8 mouse cellular contexts compared by ENCODE assay signal in the genomic region with DNA sequence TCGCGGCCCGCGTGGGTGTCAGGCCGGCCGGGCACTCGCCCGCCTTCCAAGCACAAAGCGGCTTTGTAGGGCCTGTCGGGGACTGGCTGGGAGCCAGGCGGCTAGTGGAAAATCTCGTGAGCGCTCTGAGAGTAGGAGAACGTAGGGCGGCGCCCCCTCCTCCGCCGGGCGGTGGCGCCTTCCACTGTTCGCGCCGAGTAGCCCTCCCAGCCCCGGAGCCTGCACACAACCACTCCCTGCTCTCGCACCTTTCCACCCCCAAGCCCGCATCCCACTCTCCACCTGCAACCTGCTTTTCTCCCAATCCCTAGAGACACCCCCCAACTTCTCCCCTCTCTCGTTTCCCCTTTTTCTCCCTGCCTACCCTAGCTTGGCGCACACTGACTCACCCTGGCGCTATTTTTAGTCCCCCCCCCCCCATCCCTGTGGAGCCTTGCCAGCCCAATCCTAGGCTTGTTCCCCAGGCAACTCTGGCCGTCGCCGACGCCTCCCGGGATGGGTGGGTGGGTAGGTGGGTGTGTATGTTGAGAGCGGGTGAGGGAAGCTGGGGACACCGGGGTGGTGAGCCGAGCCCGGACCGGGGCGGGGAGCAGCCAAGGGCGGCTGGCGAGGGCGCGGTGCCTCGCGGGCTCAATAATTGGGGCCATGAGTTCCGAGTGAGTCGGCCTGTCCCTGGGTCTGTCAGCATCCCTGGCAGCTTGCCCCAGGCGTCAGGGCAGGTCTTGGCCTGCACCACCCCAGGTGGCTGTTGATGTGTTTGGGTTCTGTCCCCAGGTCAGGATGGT. TPM values are rescaled to one million over a fixed set of nuclear protein-coding genes. Genes with fewer than 3 reads are reported as not detected.
DNase-seq lines count a peak whose midpoint lies in the region; ATAC-seq and TF ChIP-seq lines count a peak whose summit lies in the region.

No protein-coding gene starts in this region.

- H3K9me3 ChIP-seq in hindbrain, postnatal 0 days (ENCODE audit: low read length) = no peaks in the 10 kb centered on the region

- H3K36me3 ChIP-seq in hindbrain, postnatal 0 days (ENCODE audit: insufficient read depth, low read length) = no peaks in the 10 kb centered on the region

- peak overlapping the region; percentile 88 for H3K4me3 ChIP-seq in gastrocnemius, adult 2 months
- H3K4me3 ChIP-seq in hindbrain, postnatal 0 days (ENCODE audit: low read length) = peak overlapping the region; percentile 54

- H3K9ac ChIP-seq in hindbrain, postnatal 0 days (replicated peaks; ENCODE audit: low read length) = peak overlapping the region; percentile 75

- peaks cover 32% of the 10 kb centered on the region for H3K4me1 ChIP-seq in hindbrain, postnatal 0 days (ENCODE audit: insufficient read depth, low read length)

- no peaks in the 10 kb centered on the region for H3K27me3 ChIP-seq in hindbrain, postnatal 0 days (ENCODE audit: insufficient read depth, low read length)

- ATAC-seq in common myeloid progenitor, adult 5-6 weeks (replicated peaks; ENCODE audit: low read depth, poor library complexity, severe bottlenecking) = peak; percentile 7; the same call in 1 of the 2 replicates
- ATAC-seq in hindbrain, postnatal 0 days = peak; percentile 73
- peak; percentile 8; the same call in 1 of the 2 replicates for ATAC-seq in megakaryocyte, adult 5-6 weeks (ENCODE audit: poor library complexity, severe bottlenecking)

- DNase-seq in T-cell, adult 2 months (ENCODE audit: low spot score) = peak; percentile 80
- DNase-seq in gastrocnemius, adult 2 months = peak; percentile 91
- DNase-seq in hindbrain, postnatal 0 days (ENCODE audit: low spot score) = peak; percentile 96
- DNase-seq in left cerebral cortex, adult 8-10 months (ENCODE audit: low spot score in 2 of 2) = peak; percentile 88 to 93
- DNase-seq in right cerebral cortex, adult 2 months (ENCODE audit: low spot score in 2 of 2) = peak; percentile 90 to 93
- peak; percentile 78 for DNase-seq in urinary bladder, postnatal 25 days (ENCODE audit: low spot score)

- whole genome bisulfite sequencing in hindbrain, postnatal 0 days = under 1% methylated on average over 42 of the region's 49 CpGs

- intact Hi-C loops in gastrocnemius, adult 2 months (cut with DNase I) = loop anchor here (2.0 kb wide), 1 partner anchor 38 kb away; no protein-coding TSS in a partner anchor

- H3K4me2 ChIP-seq in hindbrain, postnatal 0 days (ENCODE audit: low read depth, low read length) = peak overlapping the region; percentile 92

- H3K27ac ChIP-seq in gastrocnemius, adult 2 months = peak overlapping the region; percentile 97
- peak overlapping the region; percentile 99 for H3K27ac ChIP-seq in hindbrain, postnatal 0 days

- TF ChIP-seq CTCF in gastrocnemius, adult 2 months (IDR thresholded peaks at IDR 0.05) = peak; percentile 56
- peak; percentile 60 for TF ChIP-seq CTCF in hindbrain, postnatal 0 days (IDR thresholded peaks at IDR 0.05; ENCODE audit: low read depth)

RNA-seq across cellular contexts. Expression of a gene that starts 11.8 kb away (rescaled TPM):
- total RNA-seq in common myeloid progenitor, adult 5-6 weeks (2017) = 44.4 and 50.2 TPM in 2 replicates
- total RNA-seq in gastrocnemius, adult 2 months (2021) = 10 to 100 TPM; 37.0 to 40.4 TPM
- total RNA-seq in hindbrain, postnatal 0 days (2014; rRNA removed) = 153 and 155 TPM in 2 replicates
- 28.2 and 30.6 TPM in 2 replicates for polyA plus RNA-seq in hindbrain, postnatal 0 days (2015; fragmentation: Nextera tagmentation; extraction: Ambion mirVana)
- 100 to 1,000 TPM; 196 to 238 (median 227) TPM for total RNA-seq in left cerebral cortex, adult 8-10 months (2022)
- 166 and 174 TPM in 2 replicates for total RNA-seq in megakaryocyte, adult 5-6 weeks (2015)
- 55.5 and 84.2 TPM in 2 replicates for total RNA-seq in megakaryocyte, adult 5-6 weeks (2017)

RNA-seq across cellular contexts. Expression of a gene that starts 18.5 kb away (rescaled TPM):
- 21.4 and 27.3 TPM in 2 replicates for total RNA-seq in common myeloid progenitor, adult 5-6 weeks (2017)
- under 1 TPM; 0.38 to 0.86 TPM for total RNA-seq in gastrocnemius, adult 2 months (2021)
- total RNA-seq in hindbrain, postnatal 0 days (2014; rRNA removed) = 534 and 592 TPM in 2 replicates
- 469 and 484 TPM in 2 replicates for polyA plus RNA-seq in hindbrain, postnatal 0 days (2015; fragmentation: Nextera tagmentation; extraction: Ambion mirVana)
- 10 to 100 TPM; 29.5 to 38.7 (median 32.2) TPM for total RNA-seq in left cerebral cortex, adult 8-10 months (2022)
- total RNA-seq in megakaryocyte, adult 5-6 weeks (2015) = 7.7 and 15.9 TPM in 2 replicates
- total RNA-seq in megakaryocyte, adult 5-6 weeks (2017) = 7.7 and 14.6 TPM in 2 replicates

RNA-seq across cellular contexts. Expression of a gene that starts 21.9 kb away (rescaled TPM):
- not detected in 2 replicates for total RNA-seq in common myeloid progenitor, adult 5-6 weeks (2017)
- total RNA-seq in gastrocnemius, adult 2 months (2021) = not detected
- 0.93 and 1.4 TPM in 2 replicates for total RNA-seq in hindbrain, postnatal 0 days (2014; rRNA removed)
- polyA plus RNA-seq in hindbrain, postnatal 0 days (2015; fragmentation: Nextera tagmentation; extraction: Ambion mirVana) = 3.1 and 3.6 TPM in 2 replicates
- total RNA-seq in left cerebral cortex, adult 8-10 months (2022) = not detected
- total RNA-seq in megakaryocyte, adult 5-6 weeks (2015) = not detected in 2 replicates
- total RNA-seq in megakaryocyte, adult 5-6 weeks (2017) = not detected in 2 replicates

RNA-seq across cellular contexts. Expression of a gene that starts 26.6 kb away (rescaled TPM):
- not detected in 2 replicates for total RNA-seq in common myeloid progenitor, adult 5-6 weeks (2017)
- not detected for total RNA-seq in gastrocnemius, adult 2 months (2021)
- 56.6 and 88.3 TPM in 2 replicates for total RNA-seq in hindbrain, postnatal 0 days (2014; rRNA removed)
- polyA plus RNA-seq in hindbrain, postnatal 0 days (2015; fragmentation: Nextera tagmentation; extraction: Ambion mirVana) = 104 and 106 TPM in 2 replicates
- total RNA-seq in left cerebral cortex, adult 8-10 months (2022) = 10 to 100 TPM; 40.7 to 46.5 (median 42.0) TPM
- not detected in 2 replicates for total RNA-seq in megakaryocyte, adult 5-6 weeks (2015)
- total RNA-seq in megakaryocyte, adult 5-6 weeks (2017) = not detected in 2 replicates

RNA-seq across cellular contexts. Expression of a gene that starts 28.7 kb away (rescaled TPM):
- total RNA-seq in common myeloid progenitor, adult 5-6 weeks (2017) = 8.9 and 10.9 TPM in 2 replicates
- total RNA-seq in gastrocnemius, adult 2 months (2021) = 1 to 10 TPM; 5.4 to 7.4 TPM
- total RNA-seq in hindbrain, postnatal 0 days (2014; rRNA removed) = 19.0 and 20.8 TPM in 2 replicates
- 3.0 and 3.7 TPM in 2 replicates for polyA plus RNA-seq in hindbrain, postnatal 0 days (2015; fragmentation: Nextera tagmentation; extraction: Ambion mirVana)
- 10 to 100 TPM; 61.3 to 75.7 (median 69.9) TPM for total RNA-seq in left cerebral cortex, adult 8-10 months (2022)
- total RNA-seq in megakaryocyte, adult 5-6 weeks (2015) = 4.9 and 6.5 TPM in 2 replicates
- 2.6 and 5.3 TPM in 2 replicates for total RNA-seq in megakaryocyte, adult 5-6 weeks (2017)

Comparison
In these comparisons a context has a peak if more than half of its experiments do, and no peak if none do; other contexts are left out.
1. Peak in every context shown above with its lines: DNase-seq, ATAC-seq, H3K4me3 ChIP-seq and H3K27ac ChIP-seq.
2. ATAC-seq: peak in every context shown above with its lines; median percentile 73 in hindbrain, postnatal 0 days; 8 in megakaryocyte, adult 5-6 weeks; 7 in common myeloid progenitor, adult 5-6 weeks.
3. RNA of a gene that starts 18.5 kb away (total RNA-seq): 534 to 592 TPM in hindbrain, postnatal 0 days; 29.5 to 38.7 TPM in left cerebral cortex, adult 8-10 months, 21.4 to 27.3 TPM in common myeloid progenitor, adult 5-6 weeks, 7.7 to 15.9 TPM in megakaryocyte, adult 5-6 weeks and 0.38 to 0.86 TPM in gastrocnemius, adult 2 months; every median in the first group is over 10 times any median in the second.